Mouse (Mus musculus) CD4-positive, CD25-positive, alpha-beta regulatory T cell, adult 4 months (primary cell): ENCODE results near the gene Rasl2-9. TPM values are rescaled to one million over a fixed set of nuclear protein-coding genes. Genes with fewer than 3 reads are reported as not detected.
A peak's percentile ranks its signal among the peaks of the same experiment; 100 is the strongest.

ENCODE experiments used
- ATAC-seq: one replicate; pipeline ENCODE4 v1.8.0; 2017
- polyA plus RNA-seq, 2 experiments: library from polyadenylated mRNA; unstranded; fragments of 100-300 nt; shearing (Covaris generic); gene quantifications; one replicate each; pipeline ENCODE4 v1.2.1; 2017

Rasl2-9 gene
- polyA plus RNA-seq, 2 experiments from 2014 or later = 0.44 TPM; not detected in 1

DNA sequence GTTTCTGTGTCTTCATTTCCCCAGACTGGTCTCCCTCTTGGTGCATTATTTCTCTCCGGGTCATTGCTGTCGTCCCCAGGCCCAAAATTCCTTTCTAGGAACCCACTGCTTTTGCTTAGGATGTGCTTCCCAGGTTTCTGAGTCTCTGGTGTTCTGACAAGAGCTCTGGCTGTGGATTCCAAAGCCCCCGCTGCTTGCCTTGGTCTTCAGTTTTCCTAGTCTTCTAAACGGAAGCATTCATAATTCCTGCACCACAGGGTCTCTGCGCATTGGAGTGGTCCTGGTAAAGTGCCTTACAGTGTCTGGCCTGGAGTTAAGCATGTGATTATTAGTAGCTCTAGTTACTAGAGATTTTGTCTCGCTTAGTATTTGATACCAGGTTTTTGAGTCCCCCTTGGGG lies 44.9 kb downstream of the Rasl2-9 start:
- no peak for ATAC-seq

DNA sequence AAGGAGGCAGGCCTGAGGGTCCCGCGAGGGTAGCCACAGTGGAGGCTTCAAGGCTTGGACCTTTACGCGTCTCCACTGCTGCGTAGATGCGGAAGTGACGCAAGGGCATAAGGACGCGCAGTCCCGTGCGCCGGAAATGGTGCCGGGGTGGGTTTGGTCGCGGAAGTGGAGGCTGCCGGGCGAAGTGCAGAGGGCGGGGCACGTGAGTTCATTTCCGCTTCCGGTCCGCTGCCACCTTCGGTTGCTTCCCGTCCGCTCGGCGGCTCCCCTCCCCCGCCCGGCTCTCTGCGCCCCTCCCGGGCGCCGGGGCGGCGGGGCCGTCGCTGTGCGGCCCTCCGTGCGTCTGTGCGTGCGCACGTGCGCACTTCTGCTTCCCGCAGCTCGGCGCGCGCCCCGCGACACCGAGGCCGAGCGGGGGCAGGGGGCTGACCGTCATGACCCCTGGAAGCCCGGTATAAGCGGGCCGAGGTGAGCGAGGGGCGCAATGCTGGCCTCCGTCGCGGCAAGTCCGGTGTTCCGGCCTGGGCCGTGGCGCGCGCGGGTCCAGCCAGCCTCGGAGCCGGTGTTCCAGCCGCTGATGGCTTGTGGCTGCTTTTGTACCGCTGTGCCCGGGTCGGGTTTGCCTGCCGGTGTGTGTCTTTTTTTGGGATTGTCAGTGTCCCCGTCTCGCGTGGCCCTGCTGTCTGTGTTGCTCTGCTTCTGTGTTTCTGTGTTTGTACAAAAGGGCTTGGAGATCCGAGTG lies 45.6 kb downstream of the Rasl2-9 start, which contains the start of gene Epn1:
TSS of gene Epn1 (plus strand) at position 226 of the 742 bp plus-strand sequence.
- ATAC-seq = peak; percentile 99

DNA sequence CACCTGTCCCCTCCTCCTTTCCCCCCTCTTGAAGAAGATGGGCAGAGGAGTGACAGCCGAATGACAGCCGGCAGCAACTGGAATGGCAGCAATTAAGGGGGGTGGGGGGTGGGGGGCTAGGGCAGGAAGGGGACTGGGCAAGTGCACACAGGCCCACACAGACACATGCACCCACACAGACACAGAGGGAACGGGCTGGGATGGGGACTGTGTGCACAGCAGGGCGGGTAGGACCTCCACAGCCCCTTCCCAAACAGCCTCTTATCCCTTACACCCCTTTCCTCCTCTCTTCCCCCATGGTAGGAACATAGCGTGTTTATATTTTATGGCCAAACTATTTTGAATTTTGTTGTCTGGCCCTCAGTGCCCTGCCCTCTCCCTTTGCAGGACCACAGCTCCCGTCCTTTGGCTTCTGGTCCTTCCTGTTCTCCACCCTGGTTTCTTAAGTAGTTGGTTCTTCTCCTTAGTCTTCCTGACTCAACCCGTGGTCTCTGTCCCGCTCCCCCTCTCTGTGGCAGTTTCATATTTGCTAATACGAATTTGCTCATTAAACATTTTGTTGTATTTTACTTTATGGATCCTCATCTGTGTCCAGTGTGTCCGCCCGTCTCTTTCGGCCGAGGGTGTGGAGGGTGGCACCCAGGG lies 46.3 kb downstream of the Rasl2-9 start:
- peak; percentile 3 for ATAC-seq

DNA sequence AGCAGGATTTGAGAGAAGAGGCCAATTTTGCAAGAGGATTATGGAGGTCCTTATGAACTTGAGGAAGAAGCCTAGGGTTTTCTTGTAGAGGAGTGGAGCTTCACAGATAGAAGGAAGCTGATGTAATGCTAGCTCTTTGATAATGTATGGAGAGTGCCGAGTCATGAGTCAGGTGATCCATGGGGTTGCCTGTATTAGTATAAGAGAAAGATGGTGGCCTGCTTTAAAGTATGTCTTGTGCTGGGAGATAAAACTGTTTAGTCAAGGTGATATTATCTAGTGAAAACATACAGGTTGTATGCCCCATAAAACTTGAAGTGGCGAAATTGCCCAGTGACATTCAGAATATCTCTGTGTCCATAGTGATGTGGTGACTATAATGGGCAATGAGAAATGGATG lies 48.8 kb downstream of the Rasl2-9 start:
- no peak for ATAC-seq

DNA sequence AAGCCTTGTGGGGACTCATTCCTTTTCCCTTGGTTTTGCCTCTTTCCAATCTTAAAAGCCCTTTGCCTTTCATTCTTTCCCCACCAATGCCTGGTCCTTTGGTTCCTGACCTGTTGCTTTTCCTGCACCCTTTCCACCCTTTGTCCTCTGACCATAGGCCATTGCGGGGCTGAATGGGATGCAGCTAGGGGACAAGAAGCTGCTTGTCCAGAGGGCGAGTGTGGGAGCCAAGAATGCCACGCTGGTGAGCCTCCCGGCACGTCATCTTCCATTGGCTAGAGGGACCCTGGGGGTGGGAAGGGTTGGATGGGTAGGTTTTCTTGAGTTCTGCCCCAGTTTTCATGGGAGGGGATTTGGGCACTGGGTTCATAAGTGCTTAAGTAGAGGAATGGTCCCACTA lies 50.8 kb downstream of the Rasl2-9 start:
- no peak for ATAC-seq

Other genes starting within 250 kb of the Rasl2-9 start
- under 1 TPM; 0.35 to 0.47 TPM for gene Isoc2a, start 248.8 kb downstream of the Rasl2-9 start, polyA plus RNA-seq
- not detected for gene Gm36210, start 219.4 kb downstream of the Rasl2-9 start, polyA plus RNA-seq
- 1 to 10 TPM in 1 of 2 experiments, under 1 TPM in 1; 0.99 to 1.5 TPM for gene Zfp628, start 210.7 kb downstream of the Rasl2-9 start, polyA plus RNA-seq
- under 1 TPM in 1 of 2 experiments, not detected in 1; 0.61 TPM for gene Nat14, start 203.9 kb downstream of the Rasl2-9 start, polyA plus RNA-seq
- gene Ssc5d, start 200.2 kb downstream of the Rasl2-9 start, polyA plus RNA-seq = under 1 TPM in 1 of 2 experiments, not detected in 1; 0.12 TPM
- not detected for gene Sbk2, start 161.5 kb downstream of the Rasl2-9 start, polyA plus RNA-seq
- gene Sbk3, start 154.8 kb downstream of the Rasl2-9 start, polyA plus RNA-seq = not detected
- 1 to 10 TPM; 3.6 to 6.4 TPM for gene Zfp579, start 129.8 kb downstream of the Rasl2-9 start, polyA plus RNA-seq
- gene Zfp524, start 111.5 kb downstream of the Rasl2-9 start, polyA plus RNA-seq = 10 to 100 TPM; 44.1 to 45.4 TPM
- gene Fiz1, start 111.3 kb downstream of the Rasl2-9 start, polyA plus RNA-seq = 10 to 100 TPM in 1 of 2 experiments, 1 to 10 TPM in 1; 9.5 to 12.0 TPM
- 1 to 10 TPM; 7.9 to 8.9 TPM for gene Gm44973, start 110.5 kb downstream of the Rasl2-9 start, polyA plus RNA-seq
- 10 to 100 TPM in 1 of 2 experiments, 1 to 10 TPM in 1; 3.5 to 12.3 TPM for gene Zfp865, start 105.6 kb downstream of the Rasl2-9 start, polyA plus RNA-seq
- gene Ccdc106, start 105.4 kb downstream of the Rasl2-9 start, polyA plus RNA-seq = under 1 TPM in 1 of 2 experiments, not detected in 1; 0.58 TPM
- gene 4632433K11Rik, start 91.8 kb downstream of the Rasl2-9 start, polyA plus RNA-seq = not detected
- gene Zfp784, start 87.5 kb downstream of the Rasl2-9 start, polyA plus RNA-seq = 1 to 10 TPM; 4.5 to 9.3 TPM
- gene Zfp580, start 74.4 kb downstream of the Rasl2-9 start, polyA plus RNA-seq = under 1 TPM in 1 of 2 experiments, not detected in 1; 0.69 TPM
- 10 to 100 TPM; 27.5 to 28.2 TPM for gene U2af2, start 63.8 kb downstream of the Rasl2-9 start, polyA plus RNA-seq
- gene Epn1, start 45.7 kb downstream of the Rasl2-9 start, polyA plus RNA-seq = 1 to 10 TPM; 4.0 to 7.2 TPM
- gene Rfpl4, start 9.0 kb downstream of the Rasl2-9 start, polyA plus RNA-seq = under 1 TPM in 1 of 2 experiments, not detected in 1; 0.51 TPM
- gene Vmn1r55, start 23.7 kb upstream of the Rasl2-9 start, polyA plus RNA-seq = under 1 TPM in 1 of 2 experiments, not detected in 1; 0.08 TPM
- gene Vmn1r56, start 70.8 kb upstream of the Rasl2-9 start, polyA plus RNA-seq = not detected
- gene Vmn1r57, start 92.5 kb upstream of the Rasl2-9 start, polyA plus RNA-seq = not detected
- not detected for gene Gm5065, start 224.6 kb upstream of the Rasl2-9 start, polyA plus RNA-seq
- gene Nlrp2, start 225.1 kb upstream of the Rasl2-9 start, polyA plus RNA-seq = not detected